Mouse (Mus musculus) cerebellum, adult 2 months (tissue): ENCODE results near the gene Mtmr4. TPM values are rescaled to one million over a fixed set of nuclear protein-coding genes. Genes with fewer than 3 reads are reported as not detected.

Source experiments
- DNase-seq, 2 experiments: peaks; one replicate each; pipeline ENCODE4 v3.0.0; 2021
- H3K27ac ChIP-seq: fragments of 200-500 bp; 2 replicates; pipeline ENCODE4 v1.5.1; 2012; ENCODE audit warnings: low read length, control low read depth, inconsistent platforms; ENCODE audit not compliant: insufficient read depth
- H3K27me3 ChIP-seq: fragments of 200-500 bp; 2 replicates; pipeline ENCODE4 v1.6.1; 2012; ENCODE audit warnings: inconsistent platforms, mild to moderate bottlenecking, low read length, moderate library complexity; ENCODE audit not compliant: control insufficient read depth, insufficient read depth
- H3K4me1 ChIP-seq: fragments of 200-500 bp; 2 replicates; pipeline ENCODE4 v1.6.1; 2011; ENCODE audit warnings: low read length; ENCODE audit not compliant: control insufficient read depth, insufficient read depth
- H3K4me3 ChIP-seq: fragments of 200-500 bp; replicated peaks from 2 replicates; pipeline ENCODE3; 2011; ENCODE audit warnings: mild to moderate bottlenecking, low read depth, low read length, control low read depth; ENCODE audit not compliant: insufficient read depth
- CTCF ChIP-seq: fragments of 200-500 bp; IDR thresholded peaks from 2 replicates; pipeline ENCODE4 v1.5.1; 2011; ENCODE audit warnings: low read depth, mild to moderate bottlenecking, control low read depth, low read length, moderate library complexity, borderline replicate concordance; ENCODE audit not compliant: insufficient read depth
- POLR2A ChIP-seq: fragments of 200-500 bp; IDR thresholded peaks from 2 replicates; pipeline ENCODE4 v1.6.1; 2011; ENCODE audit warnings: low read length, control low read depth, borderline replicate concordance; ENCODE audit not compliant: insufficient read depth
- WGBS: fragments of 180-500 bp; shearing (Covaris S2); methylation state at CpG from one replicate; pipeline ENCODE4 v1.1.7; 2018; 5-methylcytosine and 5-hydroxymethylcytosine counted together
- polyA plus RNA-seq: library from polyadenylated mRNA; depleted of rRNA; stranded (reverse); fragments of >200 nt; gene quantifications from 2 replicates; pipeline ENCODE4 v1.2.3, GENCODE M21; 2012

Gene Mtmr4
- polyA plus RNA-seq, 1 experiment, result 66.9 TPM

DNA sequence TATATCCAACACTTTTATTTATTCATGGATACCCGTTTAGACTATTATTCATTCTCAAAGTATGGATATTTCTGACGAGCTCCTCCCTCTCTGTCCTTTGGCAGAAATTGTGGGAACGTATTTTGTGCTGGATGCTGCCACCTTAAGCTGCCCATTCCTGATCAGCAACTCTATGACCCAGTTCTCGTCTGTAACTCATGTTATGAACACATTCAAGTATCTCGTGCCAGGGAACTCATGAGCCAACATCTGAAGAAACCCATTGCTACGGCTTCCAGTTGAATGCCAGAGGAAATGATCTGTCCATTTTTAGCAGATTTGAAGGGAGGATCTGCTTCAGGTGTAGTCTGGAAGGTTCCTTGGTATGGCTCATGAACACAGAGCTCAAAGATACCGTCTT, 22.0 kb downstream of the Mtmr4 start:
- no peak for TF ChIP-seq CTCF
- DNase-seq, result no peak
- H3K27ac ChIP-seq, result no peak overlapping the region
- H3K27me3 ChIP-seq, result no peaks in the 10 kb centered on the region
- H3K4me1 ChIP-seq, result peaks cover 25% of the 10 kb centered on the region
- H3K4me3 ChIP-seq, result no peak overlapping the region
- 34% methylated on average over 7 of the region's 7 CpGs for WGBS

- Histone ChIP-seq H3K4me1 (peaks cover 24% of the 10 kb centered on the region), H3K27ac (no peak overlapping the region), H3K27me3 (no peaks in the 10 kb centered on the region), H3K4me3 (no peak overlapping the region)
- DNase-seq, result no peak
- TF ChIP-seq CTCF (no peak), POLR2A (no peak)
- 84% methylated on average over 5 of the region's 5 CpGs for WGBS
Measured at GRCm38 (mm10) chr11:87615551-87615950, 23.6 kb downstream of the Mtmr4 start.

- H3K4me3 ChIP-seq, result no peak overlapping the region
- WGBS, result 91% methylated on average over 2 of the region's 2 CpGs
- H3K4me1 ChIP-seq, result peaks cover 24% of the 10 kb centered on the region
- no peaks in the 10 kb centered on the region for H3K27me3 ChIP-seq
- TF ChIP-seq CTCF (no peak), POLR2A (no peak)
- no peak overlapping the region for H3K27ac ChIP-seq
- DNase-seq, result no peak
Measured at GRCm38 (mm10) chr11:87615952-87616351, 24.0 kb downstream of the Mtmr4 start.

- Histone ChIP-seq H3K4me1 (peaks cover 18% of the 10 kb centered on the region; the same call in 1 of the 2 replicates), H3K27ac (no peak within 1 kb of the TSS), H3K27me3 (no peaks in the 10 kb centered on the region), H3K4me3 (no peak within 1 kb of the TSS)
- WGBS, result 93% methylated on average over 66 of the region's 69 CpGs
- TF ChIP-seq POLR2A, result no peak
- TF ChIP-seq CTCF, result no peak
- DNase-seq, result no peak
Measured at GRCm38 (mm10) chr11:87616790-87617474, 25.0 kb downstream of the Mtmr4 start, which contains the start of gene Hsf5. Gene Hsf5, plus strand, starts transcription at chr11:87617164.

GRCm38 (mm10) chr11:87617606-87618005, 25.6 kb downstream of the Mtmr4 start:
- 95% methylated on average over 32 of the region's 32 CpGs for WGBS
- Histone ChIP-seq H3K4me3 (no peak overlapping the region), H3K27ac (no peak overlapping the region), H3K27me3 (no peaks in the 10 kb centered on the region), H3K4me1 (peaks cover 13% of the 10 kb centered on the region; the same call in 1 of the 2 replicates)
- TF ChIP-seq POLR2A (no peak), CTCF (no peak)
- no peak for DNase-seq

DNA sequence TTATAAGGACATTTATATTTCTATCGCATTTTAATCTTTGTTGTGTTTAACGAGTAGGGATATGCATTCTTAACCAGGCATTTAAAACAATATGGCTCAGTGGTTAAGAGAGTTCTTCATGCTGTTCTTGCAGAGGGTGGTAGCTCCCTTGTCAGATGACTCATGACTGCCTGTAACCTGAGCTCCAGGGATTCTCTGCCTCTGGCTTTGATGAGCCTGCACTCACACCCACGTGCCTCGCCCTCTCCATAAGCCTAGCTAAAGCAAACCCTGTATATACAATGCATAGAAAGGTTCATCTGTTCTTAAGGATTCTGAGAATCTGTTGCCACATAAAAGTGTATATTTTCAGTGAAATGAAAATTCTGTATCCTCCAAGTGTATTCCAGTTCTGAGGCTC, 31.2 kb downstream of the Mtmr4 start:
- no peak for DNase-seq
- Histone ChIP-seq H3K27me3 (no peaks in the 10 kb centered on the region), H3K4me1 (no peaks in the 10 kb centered on the region; the same call in 1 of the 2 replicates), H3K4me3 (no peak overlapping the region), H3K27ac (no peak overlapping the region)
- 88% methylated on average over 4 of the region's 4 CpGs for WGBS
- TF ChIP-seq POLR2A (no peak), CTCF (no peak)

DNA sequence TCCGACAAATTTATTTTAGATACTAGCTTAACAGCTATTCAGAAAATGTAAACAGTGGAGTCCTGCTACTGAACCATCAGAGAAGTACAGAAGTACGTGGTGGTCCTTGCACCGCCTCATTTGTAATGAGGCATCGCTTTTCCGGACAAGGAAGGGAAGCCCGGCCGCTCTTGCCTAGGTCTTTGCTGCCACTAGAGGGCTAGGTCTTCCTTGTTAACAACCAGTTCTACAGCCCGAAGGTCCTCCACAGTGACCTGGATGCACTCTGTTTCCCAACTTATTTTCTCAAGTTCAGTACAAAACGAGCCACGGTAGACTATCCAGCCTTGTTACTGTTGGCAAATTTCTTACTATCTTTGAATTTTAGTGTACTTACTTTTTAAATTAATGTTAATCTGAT, 37.9 kb downstream of the Mtmr4 start:
- 29% methylated on average over 10 of the region's 10 CpGs for WGBS
- H3K4me1 ChIP-seq, result no peaks in the 10 kb centered on the region; the same call in 1 of the 2 replicates
- no peak overlapping the region for H3K27ac ChIP-seq
- no peaks in the 10 kb centered on the region for H3K27me3 ChIP-seq
- peak; percentile 60 for TF ChIP-seq CTCF
- TF ChIP-seq POLR2A, result no peak
- DNase-seq, result no peak
- no peak overlapping the region for H3K4me3 ChIP-seq

DNA sequence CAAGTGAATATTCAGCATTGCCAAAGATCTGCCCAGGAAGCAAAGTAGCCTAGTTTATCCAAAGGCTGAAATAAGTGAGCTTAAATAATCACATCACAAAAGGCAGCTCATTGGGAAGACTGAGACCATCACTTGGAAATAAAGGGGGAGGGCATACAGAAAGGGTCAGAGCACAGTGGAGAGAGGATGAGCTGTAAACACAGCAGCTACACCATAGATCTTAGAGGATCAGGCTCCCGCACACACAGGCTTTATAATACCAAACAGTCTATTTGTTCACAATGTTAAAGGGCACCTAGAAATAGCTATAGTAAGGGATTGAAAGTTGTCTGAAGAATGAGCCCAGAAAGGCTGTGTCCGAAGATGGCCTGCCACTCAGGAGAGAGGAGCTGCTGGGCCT, 46.8 kb downstream of the Mtmr4 start:
- no peak for DNase-seq
- peak overlapping the region; percentile 58 for H3K4me3 ChIP-seq
- no peaks in the 10 kb centered on the region for H3K27me3 ChIP-seq
- H3K27ac ChIP-seq, result peak overlapping the region; percentile 42
- no peak for TF ChIP-seq CTCF
- TF ChIP-seq POLR2A, result no peak
- H3K4me1 ChIP-seq, result no peaks in the 10 kb centered on the region; the same call in 1 of the 2 replicates
- WGBS, result 37% methylated on average over 2 of the region's 2 CpGs
